10 mouse cellular contexts compared by ENCODE assay signal in genomic region chr19:44519152-44519551, GRCm38 (mm10). TPM values are rescaled to one million over a fixed set of nuclear protein-coding genes. Genes with fewer than 3 reads are reported as not detected.
DNase-seq lines count a peak whose midpoint lies in the region; ATAC-seq and TF ChIP-seq lines count a peak whose summit lies in the region.
"Had no signal": no experiment of that assay in that cellular context is flagged by ENCODE, and none has a peak within 500 bp of the region (broad histone marks: within the 10 kb centered on the region; RNA-seq: fewer than 3 reads in every experiment).

No protein-coding gene starts in this region.

- ATAC-seq in forebrain, embryonic 14.5 days, result no peak
- ATAC-seq in erythroblast, adult 5-6 weeks (replicated peaks; ENCODE audit: low FRiP score, poor library complexity, severe bottlenecking), result no peak
- no peak for ATAC-seq in megakaryocyte progenitor cell, adult 5-6 weeks (replicated peaks; ENCODE audit: poor library complexity)

- in situ Hi-C loops in CH12.LX (cut with MboI; ENCODE audit: low pct_ligation_motif_present, low pct_unique_long_range_greater_than_20kb, low sequenced_read_pairs), result no loop called here

- H3K9me3 ChIP-seq in forebrain, embryonic 10.5 days, result no peaks in the 10 kb centered on the region
- no peaks in the 10 kb centered on the region for H3K9me3 ChIP-seq in forebrain, embryonic 14.5 days (replicated peaks; ENCODE audit: control insufficient read depth, low read length)
- H3K9me3 ChIP-seq in CH12.LX (replicated peaks; ENCODE audit: low read length), result no peaks in the 10 kb centered on the region
- H3K9me3 ChIP-seq: embryonic facial prominence, embryonic 13.5 days; limb, embryonic 15.5 days had no signal

- H3K79me2 ChIP-seq in CH12.LX (replicated peaks; ENCODE audit: control insufficient read depth, extremely low read depth, insufficient read depth, poor library complexity, severe bottlenecking), result no peaks in the 10 kb centered on the region

- peaks cover 99% of the 10 kb centered on the region for H3K27me3 ChIP-seq in forebrain, embryonic 10.5 days (ENCODE audit: poor library complexity, severe bottlenecking)
- peaks cover 75% of the 10 kb centered on the region for H3K27me3 ChIP-seq in forebrain, embryonic 14.5 days (replicated peaks; ENCODE audit: control insufficient read depth, insufficient read depth, low read length)
- H3K27me3 ChIP-seq in CH12.LX (replicated peaks), result no peaks in the 10 kb centered on the region

- no peaks in the 10 kb centered on the region for H3K36me3 ChIP-seq in forebrain, embryonic 10.5 days (replicated peaks)
- no peaks in the 10 kb centered on the region for H3K36me3 ChIP-seq in forebrain, embryonic 14.5 days (ENCODE audit: control insufficient read depth, insufficient read depth, low read length)
- peaks cover 0 to 4% of the 10 kb centered on the region in 2 experiments for H3K36me3 ChIP-seq in CH12.LX (replicated peaks in 1 of 2; ENCODE audit: control insufficient read depth in 1 of 2, insufficient read depth in 1 of 2, low read length in 1 of 2)
- H3K36me3 ChIP-seq: embryonic facial prominence, embryonic 13.5 days; limb, embryonic 15.5 days had no signal

- no peak overlapping the region for H3K4me3 ChIP-seq in forebrain, embryonic 10.5 days
- no peak overlapping the region for H3K4me3 ChIP-seq in forebrain, embryonic 14.5 days (ENCODE audit: low read depth, low read length)
- no peak overlapping the region for H3K4me3 ChIP-seq in CH12.LX (replicated peaks in 1 of 3; ENCODE audit: low read depth in 2 of 3, low read length in 2 of 3, poor library complexity in 1 of 3)
- H3K4me3 ChIP-seq: embryonic facial prominence, embryonic 13.5 days; limb, embryonic 15.5 days had no signal

- no peak overlapping the region for H3K9ac ChIP-seq in forebrain, embryonic 14.5 days (ENCODE audit: low read length)
- H3K9ac ChIP-seq in CH12.LX (ENCODE audit: insufficient read depth, low read depth), result no peak overlapping the region
- H3K9ac ChIP-seq: embryonic facial prominence, embryonic 13.5 days; limb, embryonic 15.5 days had no signal

- no peak for TF ChIP-seq RAD21 in CH12.LX (IDR thresholded peaks at IDR 0.05; ENCODE audit: low read depth, low read length)

- no peak overlapping the region for H3K4me2 ChIP-seq in forebrain, embryonic 14.5 days (ENCODE audit: low read length)
- H3K4me2 ChIP-seq in CH12.LX (ENCODE audit: insufficient read depth, low read depth, poor library complexity, severe bottlenecking), result no peak overlapping the region
- H3K4me2 ChIP-seq: embryonic facial prominence, embryonic 13.5 days; limb, embryonic 15.5 days had no signal

- peak; percentile 39 for DNase-seq in forebrain, embryonic 10.5 days (ENCODE audit: extremely low spot score, low spot score)
- DNase-seq in forebrain, embryonic 14.5 days (ENCODE audit: low spot score), result no peak
- no peak for DNase-seq in CH12.LX (ENCODE audit: extremely low read depth)
- peak; percentile 52 for DNase-seq in gastrocnemius, postnatal 25 days
- DNase-seq in kidney, postnatal 36 days, result peak; percentile 50 to 65
- no peak for DNase-seq in cerebellum, adult 18-20 months

- 35% methylated on average over 7 of the region's 7 CpGs for WGBS in forebrain, embryonic 10.5 days
- 27% methylated on average over 7 of the region's 7 CpGs for WGBS in forebrain, embryonic 14.5 days

- peaks cover 59% of the 10 kb centered on the region for H3K4me1 ChIP-seq in forebrain, embryonic 10.5 days
- H3K4me1 ChIP-seq in forebrain, embryonic 14.5 days (ENCODE audit: control insufficient read depth, insufficient read depth, low read length), result peaks cover 6% of the 10 kb centered on the region
- no peaks in the 10 kb centered on the region for H3K4me1 ChIP-seq in CH12.LX (ENCODE audit: control insufficient read depth in 1 of 2, insufficient read depth in 2 of 2)

- TF ChIP-seq CTCF in CH12.LX (conservative IDR thresholded peaks at IDR 0.05 in 1 of 2, IDR thresholded peaks at IDR 0.05 in 1 of 2; ENCODE audit: low read depth in 2 of 2, low read length in 2 of 2), result peak in 1 of 2 experiments; percentile 32; a peak in 2 of 4 replicates

- dilution Hi-C loops in CH12.LX (cut with MboI; ENCODE audit: extremely low pct_ligation_motif_present, extremely low pct_unique_long_range_greater_than_20kb, low sequenced_read_pairs), result no loop called here

- no peak for TF ChIP-seq EP300 in CH12.LX (IDR thresholded peaks at IDR 0.05; ENCODE audit: low read length)

- peak overlapping the region; percentile 73; the same call in 1 of the 2 replicates for H3K27ac ChIP-seq in forebrain, embryonic 10.5 days
- H3K27ac ChIP-seq in forebrain, embryonic 14.5 days (ENCODE audit: low read depth, low read length), result no peak overlapping the region
- no peak overlapping the region for H3K27ac ChIP-seq in CH12.LX (ENCODE audit: insufficient read depth, low read depth)
- H3K27ac ChIP-seq: embryonic facial prominence, embryonic 13.5 days; limb, embryonic 15.5 days had no signal

- TF ChIP-seq POLR2A in CH12.LX (IDR thresholded peaks at IDR 0.05; ENCODE audit: low read depth, low read length), result no peak

TF ChIP-seq in CH12.LX, 34 proteins besides CTCF, POLR2A, EP300 and RAD21:
- TF ChIP-seq SMC3 (IDR thresholded peaks at IDR 0.05; ENCODE audit: low read depth, low read length) (peak; percentile 17; the same call in 1 of the 2 replicates), NELFE (IDR thresholded peaks at IDR 0.05; ENCODE audit: low read depth, low read length) (no peak), USF2 (conservative IDR thresholded peaks at IDR 0.05; ENCODE audit: low read depth, low read length) (no peak)

RNA-seq across cellular contexts. Expression of gene Wnt8b, which starts 25.9 kb away (rescaled TPM):
- polyA plus RNA-seq in forebrain, embryonic 10.5 days (2016; fragmentation: Nextera tagmentation; extraction: Ambion mirVana), result 51.3 and 61.0 TPM in 2 replicates
- polyA plus RNA-seq in forebrain, embryonic 14.5 days (2014; fragmentation: Nextera tagmentation; extraction: Ambion mirVana), result 3.3 and 4.0 TPM in 2 replicates
- total RNA-seq in CH12.LX (2012; rRNA removed) (not detected in 2 replicates), CH12.LX (2014; rRNA removed) (not detected in 2 replicates)
- 0.07 TPM in 1 of 2 replicates, not detected in the other for polyA plus RNA-seq in CH12.LX (2012; ENCODE audit: insufficient read length, low read depth)
- not detected for total RNA-seq in gastrocnemius, postnatal 25 days (2021)
- not detected in 2 replicates for total RNA-seq in erythroblast, adult 5-6 weeks (2015; ENCODE audit: low replicate concordance)
- total RNA-seq in erythroblast, adult 5-6 weeks (2017; ENCODE audit: low replicate concordance), result not detected in 2 replicates
- not detected in 2 replicates for total RNA-seq in megakaryocyte progenitor cell, adult 5-6 weeks (2015)
- not detected in 2 replicates for total RNA-seq in megakaryocyte progenitor cell, adult 5-6 weeks (2017)
- polyA plus RNA-seq: limb, embryonic 15.5 days had no signal

RNA-seq across cellular contexts. Expression of gene Sec31b, which starts 26.5 kb away (rescaled TPM):
- 0.88 and 1.7 TPM in 2 replicates for polyA plus RNA-seq in forebrain, embryonic 10.5 days (2016; fragmentation: Nextera tagmentation; extraction: Ambion mirVana)
- polyA plus RNA-seq in forebrain, embryonic 14.5 days (2014; fragmentation: Nextera tagmentation; extraction: Ambion mirVana), result 0.10 and 0.17 TPM in 2 replicates
- 0.17 TPM in 2 replicates for total RNA-seq in CH12.LX (2012; rRNA removed)
- 0.19 and 0.34 TPM in 2 replicates for total RNA-seq in CH12.LX (2014; rRNA removed)
- 0.64 and 1.1 TPM in 2 replicates for polyA plus RNA-seq in CH12.LX (2012; ENCODE audit: insufficient read length, low read depth)
- total RNA-seq in gastrocnemius, postnatal 25 days (2021), result 10 to 100 TPM; 15.5 to 17.5 TPM
- total RNA-seq in erythroblast, adult 5-6 weeks (2015; ENCODE audit: low replicate concordance), result 0.42 TPM in 1 of 2 replicates, not detected in the other
- 0.26 and 0.56 TPM in 2 replicates for total RNA-seq in erythroblast, adult 5-6 weeks (2017; ENCODE audit: low replicate concordance)
- 0.52 and 0.54 TPM in 2 replicates for total RNA-seq in megakaryocyte progenitor cell, adult 5-6 weeks (2015)
- 1.4 and 3.9 TPM in 2 replicates for total RNA-seq in megakaryocyte progenitor cell, adult 5-6 weeks (2017)

RNA-seq across cellular contexts. Expression of gene Gm20538, which starts 33.5 kb away (rescaled TPM):
- polyA plus RNA-seq in forebrain, embryonic 10.5 days (2016; fragmentation: Nextera tagmentation; extraction: Ambion mirVana), result not detected in 2 replicates
- polyA plus RNA-seq in forebrain, embryonic 14.5 days (2014; fragmentation: Nextera tagmentation; extraction: Ambion mirVana), result not detected in 2 replicates
- total RNA-seq in CH12.LX (2012; rRNA removed), result 1.7 TPM in 1 of 2 replicates, not detected in the other
- not detected in 2 replicates for total RNA-seq in CH12.LX (2014; rRNA removed)
- not detected in 2 replicates for polyA plus RNA-seq in CH12.LX (2012; ENCODE audit: insufficient read length, low read depth)
- not detected for total RNA-seq in gastrocnemius, postnatal 25 days (2021)
- not detected in 2 replicates for total RNA-seq in erythroblast, adult 5-6 weeks (2015; ENCODE audit: low replicate concordance)
- total RNA-seq in erythroblast, adult 5-6 weeks (2017; ENCODE audit: low replicate concordance), result not detected in 2 replicates
- 2.2 TPM in 1 of 2 replicates, not detected in the other for total RNA-seq in megakaryocyte progenitor cell, adult 5-6 weeks (2015)
- not detected in 2 replicates for total RNA-seq in megakaryocyte progenitor cell, adult 5-6 weeks (2017)
- polyA plus RNA-seq: embryonic facial prominence, embryonic 13.5 days; limb, embryonic 15.5 days had no signal

RNA-seq across cellular contexts. Expression of gene Ndufb8, which starts 36.1 kb away (rescaled TPM):
- polyA plus RNA-seq in forebrain, embryonic 10.5 days (2016; fragmentation: Nextera tagmentation; extraction: Ambion mirVana), result 595 and 612 TPM in 2 replicates
- 509 and 616 TPM in 2 replicates for polyA plus RNA-seq in forebrain, embryonic 14.5 days (2014; fragmentation: Nextera tagmentation; extraction: Ambion mirVana)
- 341 and 383 TPM in 2 replicates for total RNA-seq in CH12.LX (2012; rRNA removed)
- 278 and 354 TPM in 2 replicates for total RNA-seq in CH12.LX (2014; rRNA removed)
- 311 and 321 TPM in 2 replicates for polyA plus RNA-seq in CH12.LX (2012; ENCODE audit: insufficient read length, low read depth)
- total RNA-seq in gastrocnemius, postnatal 25 days (2021), result 1,000 to 10,000 TPM; 1,010 to 1,034 TPM
- total RNA-seq in erythroblast, adult 5-6 weeks (2015; ENCODE audit: low replicate concordance), result 83.0 and 127 TPM in 2 replicates
- total RNA-seq in erythroblast, adult 5-6 weeks (2017; ENCODE audit: low replicate concordance), result 60.4 and 63.0 TPM in 2 replicates
- 361 and 370 TPM in 2 replicates for total RNA-seq in megakaryocyte progenitor cell, adult 5-6 weeks (2015)
- total RNA-seq in megakaryocyte progenitor cell, adult 5-6 weeks (2017), result 243 and 315 TPM in 2 replicates

RNA-seq across cellular contexts. Expression of gene Hif1an, which starts 43.5 kb away (rescaled TPM):
- polyA plus RNA-seq in forebrain, embryonic 10.5 days (2016; fragmentation: Nextera tagmentation; extraction: Ambion mirVana), result 48.6 and 51.6 TPM in 2 replicates
- polyA plus RNA-seq in forebrain, embryonic 14.5 days (2014; fragmentation: Nextera tagmentation; extraction: Ambion mirVana), result 16.1 and 21.1 TPM in 2 replicates
- 12.9 and 13.5 TPM in 2 replicates for total RNA-seq in CH12.LX (2012; rRNA removed)
- total RNA-seq in CH12.LX (2014; rRNA removed), result 7.2 and 8.3 TPM in 2 replicates
- 26.8 and 29.2 TPM in 2 replicates for polyA plus RNA-seq in CH12.LX (2012; ENCODE audit: insufficient read length, low read depth)
- total RNA-seq in gastrocnemius, postnatal 25 days (2021), result 10 to 100 TPM; 86.7 to 94.7 TPM
- total RNA-seq in erythroblast, adult 5-6 weeks (2015; ENCODE audit: low replicate concordance), result 2.1 TPM in 2 replicates
- 3.5 and 4.1 TPM in 2 replicates for total RNA-seq in erythroblast, adult 5-6 weeks (2017; ENCODE audit: low replicate concordance)
- 5.6 and 6.7 TPM in 2 replicates for total RNA-seq in megakaryocyte progenitor cell, adult 5-6 weeks (2015)
- total RNA-seq in megakaryocyte progenitor cell, adult 5-6 weeks (2017), result 6.6 and 9.4 TPM in 2 replicates

Comparison
In these comparisons a context has a peak if more than half of its experiments do, and no peak if none do; other contexts are left out.
1. DNase-seq: peak in forebrain, embryonic 10.5 days (single experiment), gastrocnemius, postnatal 25 days (single experiment) and kidney, postnatal 36 days (2 of 2); none in forebrain, embryonic 14.5 days (single experiment), CH12.LX (single experiment) and cerebellum, adult 18-20 months (0 of 2).